Mouse (Mus musculus) kidney, adult 2 months (tissue): ENCODE data around the gene Atxn1. TPM values are rescaled to one million over a fixed set of nuclear protein-coding genes. Genes with fewer than 3 reads are reported as not detected.

Experiments
- DNase-seq: peaks from one replicate; pipeline ENCODE4 v3.0.0; 2021
- H3K27ac ChIP-seq: fragments of 200-500 bp; 2 replicates; pipeline ENCODE4 v1.5.1; 2012; ENCODE audit warnings: low read depth, low read length, control low read depth, inconsistent platforms; ENCODE audit not compliant: insufficient read depth
- H3K27me3 ChIP-seq: fragments of 200-500 bp; replicated peaks from 2 replicates; pipeline ENCODE4 v1.6.1; 2012; ENCODE audit warnings: mild to moderate bottlenecking, moderate library complexity, low read length, inconsistent platforms; ENCODE audit not compliant: control insufficient read depth, insufficient read depth
- H3K36me3 ChIP-seq: fragments of 200-500 bp; 2 replicates; pipeline ENCODE4 v1.6.1; 2012; ENCODE audit warnings: mild to moderate bottlenecking, moderate library complexity, low read length, inconsistent platforms; ENCODE audit not compliant: control insufficient read depth, insufficient read depth
- H3K4me1 ChIP-seq: fragments of 200-500 bp; 2 replicates; pipeline ENCODE4 v1.6.1; 2011; ENCODE audit warnings: low read length; ENCODE audit not compliant: control insufficient read depth, insufficient read depth
- H3K4me3 ChIP-seq: fragments of 200-500 bp; 2 replicates; pipeline ENCODE4 v1.5.1; 2011; ENCODE audit warnings: mild to moderate bottlenecking, low read depth, low read length, control low read depth; ENCODE audit not compliant: insufficient read depth
- CTCF ChIP-seq: fragments of 200-500 bp; conservative IDR thresholded peaks from 2 replicates; pipeline ENCODE4 v1.5.1; 2011; ENCODE audit warnings: low read depth, mild to moderate bottlenecking, control low read depth, low read length, moderate library complexity, mixed read lengths; ENCODE audit not compliant: insufficient read depth, insufficient read length
- POLR2A ChIP-seq: fragments of 200-500 bp; IDR thresholded peaks from one replicate; pipeline ENCODE4 v1.6.1; 2011; ENCODE audit warnings: low read depth, low read length, control low read depth
- WGBS: fragments of 180-500 bp; shearing (Covaris S2); methylation state at CpG from one replicate; pipeline ENCODE4 v1.1.7; 2018; 5-methylcytosine and 5-hydroxymethylcytosine counted together
- polyA plus RNA-seq: library from polyadenylated mRNA; depleted of rRNA; stranded (reverse); fragments of >200 nt; gene quantifications from 2 replicates; pipeline ENCODE4 v1.2.3, GENCODE M21; 2012

Gene Atxn1
- polyA plus RNA-seq, 1 experiment, result 15.0 TPM

DNA sequence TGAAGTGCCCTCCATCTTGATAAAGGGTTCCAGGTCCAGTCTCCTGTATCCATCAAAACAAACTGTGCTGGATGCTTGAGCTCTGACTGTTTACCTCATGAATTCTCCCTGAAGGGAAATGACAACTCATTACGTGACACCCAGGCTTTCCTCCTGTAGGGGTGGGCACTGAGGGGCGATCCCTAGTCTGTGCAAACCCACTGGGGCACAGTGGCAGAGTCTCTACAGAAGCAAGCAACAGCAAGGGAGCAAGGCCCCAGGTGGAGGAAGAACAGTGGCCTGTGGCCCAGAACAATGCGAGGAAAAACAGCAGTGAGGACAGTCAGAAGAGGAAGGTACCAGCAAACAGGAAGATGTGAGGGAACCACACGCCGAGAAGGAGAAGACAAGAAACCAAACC, 53.7 kb downstream of the Atxn1 start:
- TF ChIP-seq POLR2A (no peak), CTCF (no peak)
- no peak for DNase-seq
- Histone ChIP-seq H3K4me1 (peaks cover 35% of the 10 kb centered on the region), H3K27me3 (no peaks in the 10 kb centered on the region), H3K4me3 (no peak overlapping the region), H3K36me3 (no peaks in the 10 kb centered on the region), H3K27ac (no peak overlapping the region)
- WGBS, result 92% methylated on average over 5 of the region's 5 CpGs

- Histone ChIP-seq H3K27ac (no peak overlapping the region), H3K4me3 (no peak overlapping the region), H3K36me3 (no peaks in the 10 kb centered on the region), H3K4me1 (peaks cover 31% of the 10 kb centered on the region), H3K27me3 (no peaks in the 10 kb centered on the region)
- WGBS, result 91% methylated on average over 7 of the region's 7 CpGs
- no peak for DNase-seq
- TF ChIP-seq POLR2A (no peak), CTCF (no peak)
Measured at GRCm38 (mm10) chr13:45910348-45910747, 54.5 kb downstream of the Atxn1 start.

DNA sequence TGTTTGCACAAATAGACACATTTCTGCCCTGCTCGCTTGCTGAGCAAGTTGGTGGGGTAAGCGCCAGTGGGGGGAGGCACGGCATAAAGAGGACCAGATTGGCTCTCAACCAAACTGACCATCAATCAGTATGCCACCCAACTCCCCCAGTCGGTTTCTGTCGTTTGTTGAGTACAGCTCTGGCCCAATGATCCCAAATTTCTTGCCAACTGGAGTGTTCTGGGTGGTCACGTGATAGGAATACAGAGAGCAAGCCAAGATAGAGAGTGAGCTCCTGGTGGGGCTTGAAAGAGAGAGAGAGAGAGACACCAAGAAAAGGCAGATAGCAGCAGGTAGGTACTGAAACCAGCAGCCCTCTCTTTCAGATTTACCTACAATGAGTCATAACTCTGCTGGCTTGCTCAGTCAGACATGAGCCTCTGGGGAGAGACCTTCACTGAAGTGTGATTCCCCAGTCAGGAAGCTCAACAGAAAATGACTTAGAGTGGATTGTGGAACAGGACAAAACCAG, 57.6 kb downstream of the Atxn1 start:
- Histone ChIP-seq H3K27ac (peak overlapping the region; percentile 19), H3K4me3 (no peak overlapping the region), H3K36me3 (no peaks in the 10 kb centered on the region), H3K4me1 (peaks cover 23% of the 10 kb centered on the region), H3K27me3 (no peaks in the 10 kb centered on the region)
- TF ChIP-seq POLR2A (no peak), CTCF (no peak)
- DNase-seq, result peak; percentile 56
- 39% methylated on average over 6 of the region's 6 CpGs for WGBS

GRCm38 (mm10) chr13:45906438-45907166, 58.2 kb downstream of the Atxn1 start:
- no peaks in the 10 kb centered on the region for H3K27me3 ChIP-seq
- H3K36me3 ChIP-seq, result no peaks in the 10 kb centered on the region
- TF ChIP-seq POLR2A (no peak), CTCF (no peak)
- WGBS, result 46% methylated on average over 10 of the region's 10 CpGs
- H3K27ac ChIP-seq, result peak overlapping the region; percentile 19; the same call in 1 of the 2 replicates
- H3K4me1 ChIP-seq, result peaks cover 23% of the 10 kb centered on the region
- no peak overlapping the region for H3K4me3 ChIP-seq
- DNase-seq, result peak; percentile 73

DNA sequence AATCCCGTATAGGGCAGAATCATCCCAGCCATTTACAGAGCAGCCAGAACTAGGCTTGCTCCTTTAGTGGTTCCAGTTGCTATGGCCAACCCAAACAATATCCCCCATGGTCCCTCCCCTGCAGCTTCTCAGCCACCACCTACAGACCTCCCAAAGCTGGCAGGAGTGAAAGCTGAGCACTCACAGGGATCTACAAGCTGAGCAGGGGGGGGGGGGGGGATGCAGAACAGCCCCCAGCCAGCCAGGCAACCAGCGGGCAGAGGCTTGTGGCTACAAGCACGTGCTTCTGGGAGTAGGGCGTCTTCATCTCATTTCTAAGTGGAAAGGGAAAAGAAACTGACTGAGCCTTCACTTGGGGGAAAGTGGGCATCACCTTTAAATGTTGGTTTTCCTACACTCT, 59.9 kb downstream of the Atxn1 start:
- no peaks in the 10 kb centered on the region for H3K36me3 ChIP-seq
- WGBS, result 92% methylated on average over 4 of the region's 4 CpGs
- no peak overlapping the region for H3K4me3 ChIP-seq
- H3K27ac ChIP-seq, result no peak overlapping the region
- H3K4me1 ChIP-seq, result peaks cover 23% of the 10 kb centered on the region
- no peak for DNase-seq
- H3K27me3 ChIP-seq, result no peaks in the 10 kb centered on the region
- TF ChIP-seq CTCF (no peak), POLR2A (no peak)

DNA sequence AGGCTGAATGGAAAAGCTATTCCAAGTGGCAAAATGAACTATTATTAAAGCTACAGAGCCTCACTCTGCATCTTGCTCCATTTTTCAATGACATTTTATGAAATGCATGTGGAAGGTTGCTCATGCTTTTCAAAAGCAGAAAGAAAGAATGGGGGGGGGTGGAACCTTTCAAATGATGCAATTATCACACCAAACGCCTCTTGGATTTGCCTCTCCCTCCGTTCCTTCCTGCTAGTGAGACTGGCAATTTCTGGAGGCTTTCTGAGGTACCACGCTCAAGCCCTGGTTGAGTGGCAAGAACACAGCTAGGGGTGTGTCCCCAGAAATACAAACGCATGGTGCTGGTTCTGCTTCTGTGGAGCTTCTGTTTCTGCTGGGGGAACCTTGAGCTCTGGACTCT, 60.4 kb downstream of the Atxn1 start:
- WGBS, result 66% methylated on average over 4 of the region's 4 CpGs
- H3K27ac ChIP-seq, result no peak overlapping the region

DNA sequence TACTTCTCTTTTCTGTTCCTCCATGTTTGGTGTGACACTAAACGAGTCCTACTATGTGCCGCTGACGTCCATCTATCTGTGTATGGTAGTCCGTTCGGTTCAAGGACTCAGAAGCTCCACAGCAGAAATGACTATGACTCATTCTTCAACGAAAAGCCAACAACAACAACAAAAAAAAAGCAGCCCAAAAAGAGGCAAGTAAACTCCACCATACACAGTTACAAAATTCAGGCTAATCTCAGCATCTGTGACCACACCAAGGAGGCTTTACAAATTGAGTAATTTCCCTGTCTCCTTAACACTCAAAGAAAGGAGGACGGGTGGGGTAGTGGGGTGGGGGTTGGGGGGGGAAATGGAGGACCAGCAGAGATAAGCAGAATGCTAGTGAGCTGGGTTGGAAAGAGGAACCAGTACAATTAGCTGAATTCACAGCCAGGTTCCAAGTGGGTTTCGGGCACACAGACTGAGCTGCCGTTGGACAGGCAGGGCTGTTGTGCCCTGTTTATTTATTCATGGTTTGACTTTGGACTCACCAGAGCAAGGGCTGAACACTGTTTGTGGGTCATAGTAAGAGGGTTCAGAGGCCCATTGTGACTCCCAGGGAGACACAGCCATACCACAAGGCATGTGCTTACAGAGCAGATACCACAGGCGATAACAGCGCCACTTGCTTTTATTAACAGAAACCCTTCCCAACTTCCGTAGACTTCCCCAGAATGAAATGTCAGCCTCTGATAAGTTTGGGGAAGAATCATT, 61.1 kb downstream of the Atxn1 start:
- DNase-seq, result peak; percentile 87
- TF ChIP-seq CTCF (no peak), POLR2A (no peak)
- H3K4me3 ChIP-seq, result no peak overlapping the region
- peak overlapping the region; percentile 58; the same call in 1 of the 2 replicates for H3K27ac ChIP-seq
- 52% methylated on average over 12 of the region's 12 CpGs for WGBS
- no peaks in the 10 kb centered on the region for H3K36me3 ChIP-seq
- H3K27me3 ChIP-seq, result no peaks in the 10 kb centered on the region
- peaks cover 23% of the 10 kb centered on the region for H3K4me1 ChIP-seq

More for the DNA sequence above, 60.4 kb downstream of the Atxn1 start:
- Histone ChIP-seq H3K4me1 (peaks cover 23% of the 10 kb centered on the region), H3K4me3 (no peak overlapping the region), H3K36me3 (no peaks in the 10 kb centered on the region), H3K27me3 (no peaks in the 10 kb centered on the region)
- DNase-seq, result no peak
- TF ChIP-seq POLR2A (no peak), CTCF (no peak)
